Mouse (Mus musculus) heart, adult 18-20 months (tissue): ENCODE data around the gene Sult1e1. TPM values are rescaled to one million over a fixed set of nuclear protein-coding genes. Genes with fewer than 3 reads are reported as not detected.

Experiments
- DNase-seq, 2 experiments: peaks; one replicate each; pipeline ENCODE4 v3.0.0; 2021 to 2022; ENCODE audit warnings: mixed read lengths in 1 of 2
- long read RNA-seq, 2 experiments: library from polyadenylated mRNA; stranded (forward); transcript quantifications; one replicate each; pipeline ENCODE4 v2.0.0; 2021
- total RNA-seq, 2 experiments: library from RNA; stranded (reverse); gene quantifications; 2 replicates each; pipeline ENCODE4 v1.2.3; 2021

Sult1e1 gene
- under 1 TPM in 1 of 2 experiments, not detected in 1; 0.57 TPM for total RNA-seq
- long read RNA-seq, experiment 1: 0 reads
- long read RNA-seq, experiment 2: 0 reads

DNA sequence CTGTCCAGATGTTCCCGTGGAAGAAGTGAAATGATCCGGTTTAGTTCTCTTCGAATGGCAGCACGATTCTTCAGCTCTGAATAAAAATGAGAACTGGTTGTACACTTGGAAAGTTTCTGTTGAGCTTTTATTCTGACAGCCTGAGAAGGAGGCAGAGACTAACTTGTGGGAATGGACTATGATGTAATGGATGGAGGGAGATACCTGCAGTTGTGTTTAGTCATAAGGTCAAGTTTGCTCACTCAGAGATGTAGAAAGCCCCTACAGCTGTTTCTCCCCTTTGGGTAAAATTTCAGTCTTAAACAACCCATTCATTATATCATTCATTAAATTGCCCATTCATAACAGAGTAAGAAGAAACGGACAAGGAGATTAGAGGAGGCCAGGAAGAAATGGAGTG, at the start of gene Sult1e1:
TSS of gene Sult1e1 (minus strand) at position 101 of the 400 bp plus-strand sequence.
- no peak for DNase-seq

DNA sequence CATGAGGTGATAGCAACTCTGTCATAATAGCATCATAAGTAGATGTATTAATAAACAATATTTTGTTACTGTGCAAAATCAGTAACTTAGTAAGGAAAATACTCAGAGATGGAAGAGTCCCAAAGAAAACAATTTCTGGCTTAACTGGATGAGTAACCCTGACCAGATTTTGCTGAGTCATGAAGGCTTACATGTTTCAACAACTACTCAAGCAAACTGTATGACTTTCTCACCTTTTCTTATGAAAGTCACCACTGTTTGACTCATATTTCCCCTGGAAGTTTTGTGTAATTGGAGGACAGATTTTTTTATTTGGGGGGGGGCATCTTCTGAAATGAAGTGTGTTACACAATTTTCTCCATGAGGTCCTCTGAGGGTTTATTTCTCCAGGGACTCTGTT, 31.3 kb upstream of the Sult1e1 start:
- no peak for DNase-seq

DNA sequence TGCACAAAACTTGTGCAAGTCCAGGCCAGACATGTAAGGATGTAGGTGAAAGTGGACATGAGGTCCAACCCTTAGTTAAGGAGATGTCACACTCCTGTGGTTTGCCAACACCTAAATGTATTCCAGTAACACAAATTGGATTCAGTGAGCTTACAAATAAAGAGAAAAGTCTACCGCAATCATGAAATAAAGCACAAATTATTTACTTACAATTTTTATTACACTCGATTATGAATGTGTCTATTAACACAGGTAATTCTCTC, 23.7 kb upstream of the Sult1e1 start:
- no peak for DNase-seq

DNA sequence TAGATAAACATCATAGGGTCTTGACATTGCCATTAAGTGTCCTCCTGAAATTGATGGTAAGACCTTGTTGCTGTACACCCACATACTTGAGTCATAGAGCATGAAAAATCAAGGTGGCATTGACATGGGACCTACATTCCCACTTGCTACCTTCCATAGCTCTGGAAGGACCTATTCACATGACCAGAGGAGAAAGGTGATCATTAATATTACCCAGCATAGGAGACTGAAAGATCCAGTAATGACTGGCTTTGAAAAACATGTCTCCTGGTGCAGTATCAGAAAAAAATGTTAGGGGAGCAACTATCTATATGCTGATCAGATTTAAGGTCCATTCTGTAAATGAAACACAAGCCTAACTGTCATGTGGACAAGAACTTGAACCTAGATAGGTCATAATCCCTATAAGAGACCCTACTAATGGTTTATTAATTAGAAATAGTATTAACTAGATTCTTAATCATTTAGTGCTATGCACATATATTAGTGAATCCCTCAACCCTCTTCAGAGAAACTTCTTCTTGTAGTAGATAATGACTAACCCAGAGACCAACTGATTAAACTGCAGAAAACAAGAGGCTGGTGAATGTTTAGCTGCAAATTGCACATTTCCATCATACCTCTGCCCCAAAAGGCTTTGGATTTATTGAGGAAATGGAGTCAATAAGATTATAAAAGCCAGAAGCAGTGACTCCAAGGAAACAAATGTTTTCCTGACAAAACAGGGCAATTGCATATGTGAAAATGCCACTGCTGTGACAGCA, 23.2 kb upstream of the Sult1e1 start:
- no peak for DNase-seq

DNA sequence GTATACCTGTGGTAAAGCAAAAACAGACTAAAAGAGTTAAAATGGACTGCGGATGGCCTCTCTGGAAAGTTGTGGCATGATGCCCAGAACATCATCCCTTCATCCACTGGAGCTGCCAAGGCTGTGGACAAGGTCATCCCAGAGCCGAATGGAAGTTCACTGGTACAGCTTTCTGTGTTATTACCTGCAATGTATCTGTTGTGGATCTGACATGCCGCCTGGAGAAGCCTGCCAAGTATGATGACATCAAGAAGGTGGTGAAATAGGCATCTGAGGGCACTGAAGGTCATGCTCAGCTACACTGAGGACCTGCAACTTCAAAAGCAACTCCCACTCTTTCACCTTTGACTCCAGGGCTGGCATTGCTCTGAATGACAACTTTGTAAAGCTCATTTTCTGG, 9.6 kb upstream of the Sult1e1 start:
- DNase-seq: no peak

DNA sequence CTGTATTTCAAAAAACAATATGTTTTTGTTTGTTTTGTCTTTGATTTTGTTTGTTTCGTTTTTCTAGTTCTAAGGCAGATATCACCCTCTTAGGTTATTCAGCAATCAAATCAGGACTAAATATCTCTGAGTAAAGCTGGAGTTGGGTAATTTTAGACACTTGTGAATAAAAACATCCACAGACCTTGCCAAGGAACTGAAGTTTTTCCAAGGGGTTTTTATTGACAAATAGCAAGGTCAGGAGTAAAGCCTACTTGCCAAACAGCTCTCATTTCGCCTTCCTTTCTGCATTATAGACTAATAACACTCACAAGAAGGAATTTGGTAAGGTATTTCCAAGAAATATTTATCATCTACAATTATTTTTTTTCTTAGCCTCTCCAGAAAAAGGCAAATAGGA, 6.5 kb upstream of the Sult1e1 start:
- DNase-seq: no peak

DNA sequence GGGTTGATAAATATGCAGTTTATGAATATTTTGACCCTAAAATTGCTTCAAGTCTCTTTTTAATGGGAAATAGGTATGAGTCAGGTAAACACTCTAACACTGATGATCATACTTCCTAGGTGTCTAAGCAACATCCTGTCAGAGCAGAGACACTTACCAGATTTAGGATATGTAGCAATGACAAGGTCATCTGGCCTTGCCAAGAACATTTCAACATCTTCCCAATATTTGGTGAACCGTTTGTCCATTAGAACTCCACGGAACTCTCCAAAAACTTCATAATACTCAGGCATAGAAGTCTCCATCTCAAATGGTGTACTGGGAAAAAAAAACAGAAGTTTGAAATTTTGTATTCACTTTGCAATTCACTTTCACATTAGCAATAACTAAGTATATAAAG, 1.5 kb downstream of the Sult1e1 start:
- DNase-seq: no peak

DNA sequence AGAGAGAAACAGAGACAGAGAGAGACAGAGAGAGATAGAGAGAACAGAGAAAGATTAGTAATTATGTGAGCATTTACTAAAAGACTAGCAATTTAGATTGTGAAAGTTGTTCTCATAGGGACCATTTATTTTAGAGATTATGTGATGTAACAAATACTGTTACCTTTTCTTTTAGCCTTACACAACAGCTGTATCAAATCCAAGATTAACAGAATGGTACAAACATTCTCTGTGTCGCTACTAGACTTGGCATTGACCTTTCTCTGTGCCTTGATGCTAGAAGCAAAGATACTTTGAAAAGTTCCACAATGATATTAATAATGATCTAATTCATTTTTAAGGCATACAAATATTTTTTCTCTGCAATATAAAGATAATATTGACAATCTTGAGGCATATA, 11.0 kb downstream of the Sult1e1 start:
- no peak for DNase-seq

DNA sequence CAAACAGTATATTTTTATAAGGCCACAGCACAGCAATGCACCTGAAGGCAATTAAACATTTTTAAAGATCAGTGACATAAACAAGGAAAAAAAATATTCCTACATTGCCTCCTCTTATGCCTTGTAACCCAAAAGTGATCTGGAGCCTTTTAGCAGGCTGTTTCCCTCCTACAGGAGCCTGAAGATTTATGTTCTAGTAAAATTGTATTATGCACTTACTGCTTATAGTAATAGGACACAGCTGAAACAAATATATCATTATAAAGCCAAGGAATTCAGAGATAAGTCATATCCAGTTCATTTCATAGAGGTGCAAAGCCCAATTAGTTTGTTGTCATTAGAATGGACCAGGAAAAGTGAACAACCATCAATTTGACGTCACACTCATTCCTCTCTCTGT, 17.2 kb downstream of the Sult1e1 start:
- DNase-seq: no peak

DNA sequence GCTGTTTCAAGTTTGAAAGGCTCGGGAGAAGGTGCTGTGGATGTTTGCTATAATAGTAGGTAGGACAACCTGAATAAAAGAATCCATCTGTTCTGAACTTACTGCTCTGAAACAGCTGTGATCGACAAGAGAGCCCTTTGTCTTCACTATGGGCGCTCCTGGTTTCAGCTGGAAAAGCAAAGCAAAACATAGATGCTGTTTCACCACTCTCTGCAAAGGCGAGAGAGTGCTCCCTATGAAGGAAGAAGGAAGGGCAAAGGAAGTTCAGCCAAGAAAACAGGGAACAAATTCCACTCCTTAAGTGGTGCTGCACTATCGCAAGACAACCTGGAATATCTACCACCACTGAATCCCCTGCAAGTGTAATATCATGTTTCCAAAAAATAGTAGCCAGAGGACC, 17.9 kb downstream of the Sult1e1 start:
- no peak for DNase-seq

DNA sequence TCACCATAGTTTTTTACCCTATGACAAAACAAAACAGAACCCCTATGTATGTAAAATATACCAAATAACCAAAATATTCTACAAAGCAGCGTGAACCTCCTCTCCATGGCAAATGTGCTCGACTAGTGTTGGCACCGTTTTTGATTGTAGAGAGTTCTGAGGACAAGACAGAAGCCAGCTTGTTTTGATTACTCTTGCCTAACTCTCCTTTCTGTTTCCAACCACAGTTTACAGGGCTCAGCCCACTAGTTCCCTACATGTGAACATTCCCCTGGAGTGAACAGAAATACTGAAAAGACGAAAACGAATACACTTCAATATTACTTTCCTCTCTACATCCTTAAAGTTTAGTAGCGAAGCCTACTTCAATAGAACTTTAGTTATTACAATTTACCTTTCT, 18.6 kb downstream of the Sult1e1 start:
- DNase-seq: no peak

DNA sequence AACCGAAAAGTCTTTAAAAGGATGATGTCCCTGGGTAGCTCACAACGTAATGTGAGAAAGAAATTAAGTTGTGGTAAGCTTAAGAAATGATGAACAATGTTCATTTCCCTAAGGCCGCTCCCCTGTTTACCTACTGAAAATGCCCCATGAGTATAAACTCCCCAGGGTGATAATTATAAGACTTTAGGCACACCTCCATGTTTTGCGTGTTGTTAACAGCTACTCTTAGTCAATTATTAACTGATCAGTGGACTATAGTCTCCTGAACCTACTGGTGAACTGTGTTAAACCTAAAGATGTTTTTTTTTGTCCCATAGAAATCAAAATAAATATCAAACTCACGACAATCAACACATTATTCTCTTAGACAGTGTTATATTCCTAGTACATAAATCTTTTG, 22.5 kb downstream of the Sult1e1 start, which contains the start of gene Sult1d1:
TSS of gene Sult1d1 (minus strand) at position 183 of the 400 bp plus-strand sequence.
- DNase-seq: no peak

DNA sequence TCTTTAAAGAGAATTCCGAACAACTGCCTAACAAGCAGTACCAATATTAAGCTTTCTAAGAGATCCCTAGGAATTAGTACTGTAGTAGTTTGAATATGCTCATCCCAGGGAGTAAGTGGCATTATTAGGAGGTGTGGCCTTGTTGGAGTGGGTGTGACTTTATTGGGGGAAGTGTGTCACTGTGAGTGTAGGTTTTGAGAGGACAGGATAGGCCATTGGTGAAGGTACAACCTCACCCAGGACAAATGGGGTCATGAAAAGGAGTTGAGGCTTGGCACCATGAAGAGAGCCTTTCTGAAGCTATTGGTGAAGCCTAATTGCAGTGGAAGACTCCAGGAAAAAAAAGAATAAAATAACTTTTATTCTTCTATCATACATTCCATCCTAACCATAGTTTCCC, 24.1 kb downstream of the Sult1e1 start:
- no peak for DNase-seq

DNA sequence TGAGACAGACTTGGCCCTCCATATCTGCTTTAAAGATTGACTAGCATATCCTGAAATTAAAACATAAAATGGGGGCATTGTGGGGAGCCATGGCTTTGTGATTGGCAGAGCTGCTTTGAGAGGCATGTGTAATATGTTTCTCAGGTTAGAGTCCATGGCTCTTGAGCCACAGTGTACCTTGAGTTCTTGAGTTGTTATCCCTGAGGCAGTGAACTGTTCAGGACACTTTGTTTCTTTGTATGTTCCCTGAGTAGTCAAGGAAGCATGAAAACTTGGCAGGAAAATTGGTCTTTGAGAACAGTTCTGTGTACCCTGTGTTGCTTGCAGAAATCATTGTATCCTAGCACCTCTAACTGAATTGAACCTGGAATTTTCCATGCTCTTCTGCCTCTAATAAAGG, 28.4 kb downstream of the Sult1e1 start:
- no peak for DNase-seq

DNA sequence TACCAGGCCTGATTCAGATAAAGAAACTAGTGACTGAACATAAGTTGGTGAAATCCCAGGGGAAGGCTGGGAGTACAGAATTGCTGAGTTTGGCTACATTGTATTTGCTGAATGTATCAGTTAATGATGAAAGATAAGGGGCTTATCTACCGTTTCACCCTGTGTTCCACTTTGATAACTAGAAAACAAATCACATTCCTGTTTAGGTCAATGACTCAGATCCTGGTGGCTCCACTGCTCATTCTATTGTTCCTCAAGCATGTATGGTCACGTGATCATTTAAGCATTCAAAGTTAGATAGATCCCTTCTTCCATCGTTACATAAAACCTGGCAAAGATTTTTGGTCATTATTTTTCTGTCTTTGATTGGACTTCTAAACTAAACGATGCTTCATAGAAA, 28.9 kb downstream of the Sult1e1 start:
- DNase-seq: no peak

DNA sequence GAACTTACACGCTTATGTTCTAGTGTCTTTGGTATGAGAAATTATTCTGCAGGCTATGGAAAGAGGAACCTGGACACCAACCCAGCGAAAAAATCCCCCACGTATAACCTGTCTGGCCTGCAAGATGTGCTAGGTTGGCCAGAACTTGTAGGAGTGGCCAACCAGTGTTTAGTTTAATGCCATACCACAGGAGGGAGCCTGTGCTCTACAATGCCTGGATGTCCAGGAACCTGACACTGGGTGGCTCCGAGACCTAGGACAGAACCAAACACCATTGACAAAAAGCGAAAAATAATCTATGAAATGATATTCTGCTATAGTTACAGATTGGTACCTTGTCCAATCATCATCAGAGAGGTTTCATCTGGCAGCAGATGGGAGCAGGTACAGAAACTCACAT, 31.2 kb downstream of the Sult1e1 start:
- no peak for DNase-seq

DNA sequence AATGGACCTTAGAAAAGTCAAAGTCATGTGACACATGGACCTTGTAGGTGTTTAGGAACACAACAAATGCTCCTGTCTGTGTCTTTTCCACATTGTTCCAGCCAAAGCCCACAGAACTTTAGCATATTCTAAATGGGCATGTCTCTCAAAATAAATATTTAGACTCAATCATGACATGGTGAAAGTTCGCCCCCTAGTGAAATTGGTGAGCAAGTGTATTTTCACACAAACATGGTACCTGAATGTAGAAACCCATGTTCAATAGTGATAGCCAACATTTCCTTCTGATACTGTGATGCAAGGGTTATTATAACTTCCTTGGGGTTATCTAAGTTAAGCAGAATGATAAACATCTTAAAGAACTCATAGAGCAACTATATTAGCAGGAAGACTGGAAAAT, 40.5 kb downstream of the Sult1e1 start:
- no peak for DNase-seq

DNA sequence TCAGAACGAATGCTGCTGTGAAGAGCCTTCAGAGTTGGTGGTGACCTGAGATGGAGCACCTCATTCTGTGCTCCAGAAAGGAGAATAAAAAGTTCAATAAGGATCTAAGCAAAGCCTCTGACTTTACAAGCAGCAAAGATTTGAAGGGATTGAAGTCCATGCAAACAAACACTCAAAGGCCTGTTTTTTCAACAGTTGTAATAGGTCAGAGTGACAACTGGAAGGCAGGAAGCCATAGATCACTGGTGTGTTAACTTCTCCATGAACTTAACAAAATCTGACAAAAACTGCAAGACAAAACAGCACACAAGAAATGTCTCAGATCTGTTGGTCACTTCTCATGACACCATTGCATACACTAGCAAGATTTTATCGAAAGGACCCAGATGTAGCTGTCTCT, 53.3 kb downstream of the Sult1e1 start, which contains the start of gene Sult1b1:
TSS of gene Sult1b1 (minus strand) at position 85 of the 400 bp plus-strand sequence.
- DNase-seq: no peak

DNA sequence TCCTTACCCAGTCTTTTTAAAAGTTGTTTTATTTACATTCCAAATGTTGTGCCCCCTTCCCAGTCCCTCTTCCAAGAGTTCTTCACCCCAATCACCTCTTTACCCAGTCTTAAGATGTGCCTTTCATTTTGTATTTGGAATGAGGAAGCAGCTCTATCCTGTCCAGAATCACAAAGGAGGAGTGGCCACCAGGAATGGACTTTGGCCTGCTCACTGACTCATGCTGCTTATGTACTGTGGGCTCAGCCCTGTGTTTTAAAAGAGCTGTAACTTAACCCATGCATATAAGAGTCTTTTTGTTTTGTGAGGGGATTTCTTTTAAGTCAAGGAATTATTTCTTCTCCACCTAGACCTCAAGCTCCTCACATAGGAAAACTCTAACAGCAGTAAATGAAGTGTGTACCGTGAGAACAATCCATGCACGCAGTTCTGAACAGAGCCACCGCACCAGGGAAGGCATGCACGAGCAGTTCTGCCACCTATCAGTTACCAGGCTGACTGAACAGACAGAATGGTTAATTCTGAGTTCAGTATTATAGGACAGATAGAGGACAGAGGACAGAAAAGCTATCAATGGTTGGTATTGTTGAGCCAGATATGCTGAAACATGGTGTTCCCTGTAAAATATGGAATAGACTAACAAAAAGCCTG, 55.3 kb downstream of the Sult1e1 start:
- no peak for DNase-seq

DNA sequence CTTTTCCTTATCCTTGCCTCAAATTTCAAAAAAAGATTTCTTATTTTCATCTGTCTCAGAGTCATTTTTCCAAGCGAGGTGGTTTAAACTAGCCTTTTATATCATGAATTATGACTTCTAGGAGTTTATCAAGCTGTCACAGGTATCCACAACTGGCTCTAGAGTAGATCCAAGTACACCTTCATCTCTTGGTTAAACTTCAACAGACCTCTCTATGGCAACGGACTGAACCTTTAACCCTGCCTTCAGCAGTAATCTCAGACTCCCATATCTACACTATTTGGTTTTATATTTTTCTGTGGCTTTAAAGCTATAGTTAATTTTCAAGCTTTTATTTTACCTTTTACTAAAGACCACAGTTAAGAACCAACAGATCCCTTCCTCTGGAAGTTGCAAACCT, 59.1 kb downstream of the Sult1e1 start:
- no peak for DNase-seq
